Mouse (Mus musculus): Measurements from ENCODE around the gene Hoxa2. TPM values are rescaled to one million over a fixed set of nuclear protein-coding genes. Genes with fewer than 3 reads are reported as not detected.

Hoxa2 gene
- polyA plus RNA-seq, 1 experiment from 2014 or later: 0.14 TPM

- H3K4me2 ChIP-seq: no peak overlapping the region
- 0% methylated on average over 20 of the region's 35 CpGs for WGBS
- peaks cover 3% of the 10 kb centered on the region; the same call in 1 of the 2 replicates for H3K4me1 ChIP-seq (ENCODE audit: control insufficient read depth, insufficient read depth, low read length)
- H3K27me3 ChIP-seq (ENCODE audit: control insufficient read depth, insufficient read depth, low read length): peaks cover 98% of the 10 kb centered on the region
- H3K9me3 ChIP-seq (ENCODE audit: control insufficient read depth, low read length): no peaks in the 10 kb centered on the region
- ATAC-seq (ENCODE audit: low FRiP score) (no peak), DNase-seq (ENCODE audit: low spot score, missing footprints) (no peak)
- H3K4me3 ChIP-seq (ENCODE audit: low read depth, low read length): 0 out of 2 replicates have a peak overlapping the region, but pooled peaks have one; percentile 9
- H3K9ac ChIP-seq (ENCODE audit: low read length): no peak overlapping the region
- no peak overlapping the region for H3K27ac ChIP-seq (ENCODE audit: low read depth, low read length)
- no peaks in the 10 kb centered on the region for H3K36me3 ChIP-seq (ENCODE audit: control insufficient read depth, insufficient read depth, low read length)
Measured at GRCm38 (mm10) chr6:52175864-52176263, 11.2 kb upstream of the Hoxa2 start.

GRCm38 (mm10) chr6:52174968-52175751 lies 10.5 kb upstream of the Hoxa2 start:
- under 1% methylated on average over 40 of the region's 41 CpGs for WGBS
- Histone ChIP-seq H3K4me1 (ENCODE audit: control insufficient read depth, insufficient read depth, low read length) (peaks cover 3% of the 10 kb centered on the region; the same call in 1 of the 2 replicates), H3K4me2 (no peak overlapping the region), H3K4me3 (ENCODE audit: low read depth, low read length) (0 out of 2 replicates have a peak overlapping the region, but pooled peaks have one; percentile 9), H3K27ac (ENCODE audit: low read depth, low read length) (no peak overlapping the region), H3K9me3 (ENCODE audit: control insufficient read depth, low read length) (no peaks in the 10 kb centered on the region), H3K9ac (ENCODE audit: low read length) (no peak overlapping the region), H3K27me3 (ENCODE audit: control insufficient read depth, insufficient read depth, low read length) (peaks cover 98% of the 10 kb centered on the region), H3K36me3 (ENCODE audit: control insufficient read depth, insufficient read depth, low read length) (no peaks in the 10 kb centered on the region)
- ATAC-seq (ENCODE audit: low FRiP score) (no peak), DNase-seq (ENCODE audit: low spot score, missing footprints) (peak; percentile 96)

- Histone ChIP-seq H3K27ac (ENCODE audit: low read depth, low read length) (no peak overlapping the region), H3K4me1 (ENCODE audit: control insufficient read depth, insufficient read depth, low read length) (peaks cover 3% of the 10 kb centered on the region; the same call in 1 of the 2 replicates), H3K36me3 (ENCODE audit: control insufficient read depth, insufficient read depth, low read length) (no peaks in the 10 kb centered on the region), H3K9ac (ENCODE audit: low read length) (no peak overlapping the region), H3K27me3 (ENCODE audit: control insufficient read depth, insufficient read depth, low read length) (peaks cover 97% of the 10 kb centered on the region), H3K4me3 (ENCODE audit: low read depth, low read length) (no peak overlapping the region), H3K4me2 (no peak overlapping the region), H3K9me3 (ENCODE audit: control insufficient read depth, low read length) (no peaks in the 10 kb centered on the region)
- WGBS: 4% methylated on average over 4 of the region's 4 CpGs
- ATAC-seq (ENCODE audit: low FRiP score) (no peak), DNase-seq (ENCODE audit: low spot score, missing footprints) (no peak)
Measured at GRCm38 (mm10) chr6:52173648-52174047, 9.0 kb upstream of the Hoxa2 start.

- Histone ChIP-seq H3K27ac (ENCODE audit: low read depth, low read length) (no peak overlapping the region), H3K9me3 (ENCODE audit: control insufficient read depth, low read length) (no peaks in the 10 kb centered on the region), H3K9ac (ENCODE audit: low read length) (no peak overlapping the region), H3K4me3 (ENCODE audit: low read depth, low read length) (no peak overlapping the region), H3K27me3 (ENCODE audit: control insufficient read depth, insufficient read depth, low read length) (peaks cover 97% of the 10 kb centered on the region), H3K4me2 (peak overlapping the region; percentile 33), H3K36me3 (ENCODE audit: control insufficient read depth, insufficient read depth, low read length) (no peaks in the 10 kb centered on the region), H3K4me1 (ENCODE audit: control insufficient read depth, insufficient read depth, low read length) (peaks cover 3% of the 10 kb centered on the region; the same call in 1 of the 2 replicates)
- under 1% methylated on average over 35 of the region's 35 CpGs for WGBS
- peak; percentile 27; the same call in 1 of the 2 replicates for ATAC-seq (ENCODE audit: low FRiP score)
- no peak for DNase-seq (ENCODE audit: low spot score, missing footprints)
Measured at GRCm38 (mm10) chr6:52172501-52172900, 7.9 kb upstream of the Hoxa2 start.

- H3K27ac ChIP-seq (ENCODE audit: low read depth, low read length): no peak overlapping the region
- peaks cover 97% of the 10 kb centered on the region for H3K27me3 ChIP-seq (ENCODE audit: control insufficient read depth, insufficient read depth, low read length)
- no peaks in the 10 kb centered on the region for H3K36me3 ChIP-seq (ENCODE audit: control insufficient read depth, insufficient read depth, low read length)
- no peak overlapping the region for H3K4me3 ChIP-seq (ENCODE audit: low read depth, low read length)
- DNase-seq (ENCODE audit: low spot score, missing footprints) (no peak), ATAC-seq (ENCODE audit: low FRiP score) (no peak)
- H3K9ac ChIP-seq (ENCODE audit: low read length): no peak overlapping the region
- H3K4me2 ChIP-seq: no peak overlapping the region
- no peaks in the 10 kb centered on the region for H3K9me3 ChIP-seq (ENCODE audit: control insufficient read depth, low read length)
- 3% methylated on average over 6 of the region's 7 CpGs for WGBS
- H3K4me1 ChIP-seq (ENCODE audit: control insufficient read depth, insufficient read depth, low read length): peaks cover 3% of the 10 kb centered on the region; the same call in 1 of the 2 replicates
Measured at GRCm38 (mm10) chr6:52171938-52172337, 7.3 kb upstream of the Hoxa2 start.

- H3K9ac ChIP-seq (ENCODE audit: low read length): no peak overlapping the region
- H3K4me1 ChIP-seq (ENCODE audit: control insufficient read depth, insufficient read depth, low read length): peaks cover 3% of the 10 kb centered on the region; the same call in 1 of the 2 replicates
- WGBS: 4% methylated on average over 4 of the region's 4 CpGs
- no peaks in the 10 kb centered on the region for H3K36me3 ChIP-seq (ENCODE audit: control insufficient read depth, insufficient read depth, low read length)
- H3K9me3 ChIP-seq (ENCODE audit: control insufficient read depth, low read length): no peaks in the 10 kb centered on the region
- ATAC-seq (ENCODE audit: low FRiP score) (no peak), DNase-seq (ENCODE audit: low spot score, missing footprints) (no peak)
- H3K4me2 ChIP-seq: no peak overlapping the region
- peaks cover 97% of the 10 kb centered on the region for H3K27me3 ChIP-seq (ENCODE audit: control insufficient read depth, insufficient read depth, low read length)
- H3K27ac ChIP-seq (ENCODE audit: low read depth, low read length): no peak overlapping the region
- no peak overlapping the region for H3K4me3 ChIP-seq (ENCODE audit: low read depth, low read length)
Measured at GRCm38 (mm10) chr6:52171331-52171730, 6.7 kb upstream of the Hoxa2 start.

GRCm38 (mm10) chr6:52170898-52171223 lies 6.2 kb upstream of the Hoxa2 start:
- H3K27me3 ChIP-seq (ENCODE audit: control insufficient read depth, insufficient read depth, low read length): peaks cover 97% of the 10 kb centered on the region
- no peak overlapping the region for H3K9ac ChIP-seq (ENCODE audit: low read length)
- no peak overlapping the region for H3K4me3 ChIP-seq (ENCODE audit: low read depth, low read length)
- H3K4me2 ChIP-seq: no peak overlapping the region
- no peaks in the 10 kb centered on the region for H3K9me3 ChIP-seq (ENCODE audit: control insufficient read depth, low read length)
- DNase-seq (ENCODE audit: low spot score, missing footprints): no peak
- H3K4me1 ChIP-seq (ENCODE audit: control insufficient read depth, insufficient read depth, low read length): peaks cover 3% of the 10 kb centered on the region; the same call in 1 of the 2 replicates
- WGBS: 4% methylated on average over 5 of the region's 5 CpGs
- H3K36me3 ChIP-seq (ENCODE audit: control insufficient read depth, insufficient read depth, low read length): no peaks in the 10 kb centered on the region
- H3K27ac ChIP-seq (ENCODE audit: low read depth, low read length): no peak overlapping the region
- no peak for ATAC-seq (ENCODE audit: low FRiP score)

- Histone ChIP-seq H3K27me3 (ENCODE audit: control insufficient read depth, insufficient read depth, low read length) (peaks cover 97% of the 10 kb centered on the region), H3K9ac (ENCODE audit: low read length) (no peak overlapping the region), H3K4me3 (ENCODE audit: low read depth, low read length) (no peak overlapping the region), H3K4me2 (no peak overlapping the region), H3K36me3 (ENCODE audit: control insufficient read depth, insufficient read depth, low read length) (no peaks in the 10 kb centered on the region), H3K4me1 (ENCODE audit: control insufficient read depth, insufficient read depth, low read length) (peaks cover 3% of the 10 kb centered on the region; the same call in 1 of the 2 replicates), H3K9me3 (ENCODE audit: control insufficient read depth, low read length) (no peaks in the 10 kb centered on the region), H3K27ac (ENCODE audit: low read depth, low read length) (no peak overlapping the region)
- 1% methylated on average over 39 of the region's 40 CpGs for WGBS
- ATAC-seq (ENCODE audit: low FRiP score): no peak
- no peak for DNase-seq (ENCODE audit: low spot score, missing footprints)
Measured at GRCm38 (mm10) chr6:52170166-52170897, 5.7 kb upstream of the Hoxa2 start.
